Mouse (Mus musculus): ENCODE results near the gene Thsd4.

GRCm38 (mm10) chr9:60478806-60479205, 43.0 kb downstream of the Thsd4 start:
- TF ChIP-seq ZC3H11A (IDR thresholded peaks at IDR 0.05; ENCODE audit: borderline replicate concordance, low read depth, low read length) (no peak), HCFC1 (IDR thresholded peaks at IDR 0.05; ENCODE audit: borderline replicate concordance, insufficient read depth, low read length) (no peak), MAFK (IDR thresholded peaks at IDR 0.05; ENCODE audit: insufficient read depth, low read depth, low read length) (no peak), CHD2 (IDR thresholded peaks at IDR 0.05; ENCODE audit: low read depth, low read length) (no peak), ZNF384 (IDR thresholded peaks at IDR 0.05; ENCODE audit: low read depth, low read length) (no peak)
